Mouse (Mus musculus): ENCODE results near the gene Ank3.

GRCm38 (mm10) chr10:70033856-70034255 is 635.3 kb downstream of the Ank3 start:
- no peak for TF ChIP-seq CTCF (IDR thresholded peaks at IDR 0.05; ENCODE audit: control insufficient read depth, insufficient read depth, low read length)
- TF ChIP-seq POLR2A (IDR thresholded peaks at IDR 0.05; ENCODE audit: borderline replicate concordance, control insufficient read depth, low read depth, low read length), result no peak
